Mouse (Mus musculus) testis, adult 2 months (tissue): Measurements from ENCODE around the gene Gm20489.

ENCODE experiments used
- CTCF ChIP-seq: fragments of 200-500 bp; IDR thresholded peaks from 2 replicates; pipeline ENCODE4 v1.5.1; 2012; ENCODE audit warnings: low read depth, mild to moderate bottlenecking, inconsistent platforms, low read length, moderate library complexity; ENCODE audit not compliant: control insufficient read depth, insufficient read depth, insufficient replicate concordance
- POLR2A ChIP-seq: fragments of 200-500 bp; IDR thresholded peaks from 2 replicates; pipeline ENCODE4 v1.6.1; 2012; ENCODE audit warnings: low read depth, mild to moderate bottlenecking, inconsistent platforms, low read length, moderate library complexity; ENCODE audit not compliant: control insufficient read depth

DNA sequence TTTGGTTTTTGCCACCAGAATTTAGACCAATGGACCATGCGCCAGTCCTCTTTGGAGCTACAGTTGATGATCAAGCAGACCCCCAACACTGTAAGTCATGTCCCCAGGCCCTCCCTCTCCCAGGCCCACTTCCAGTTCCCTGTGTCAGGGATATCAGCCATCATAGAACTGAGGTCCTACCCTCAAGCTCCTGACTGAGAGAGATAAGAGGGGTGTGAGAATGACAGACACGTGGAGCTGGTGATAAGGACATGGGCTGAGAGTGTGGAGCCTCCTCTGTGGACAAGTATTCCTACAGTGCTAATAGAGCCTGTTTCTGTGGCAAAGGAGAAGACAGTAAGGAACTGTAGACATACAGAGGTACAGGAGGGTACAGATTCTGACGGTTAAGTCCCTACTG, 18.7 kb upstream of the Gm20489 start:
- no peak for TF ChIP-seq CTCF
- TF ChIP-seq POLR2A, result no peak
